Mouse (Mus musculus): ENCODE data around the gene Sema4g. TPM values are rescaled to one million over a fixed set of nuclear protein-coding genes. Genes with fewer than 3 reads are reported as not detected.

The Sema4g gene
- total RNA-seq, 2 experiments from 2014 or later, result not detected

DNA sequence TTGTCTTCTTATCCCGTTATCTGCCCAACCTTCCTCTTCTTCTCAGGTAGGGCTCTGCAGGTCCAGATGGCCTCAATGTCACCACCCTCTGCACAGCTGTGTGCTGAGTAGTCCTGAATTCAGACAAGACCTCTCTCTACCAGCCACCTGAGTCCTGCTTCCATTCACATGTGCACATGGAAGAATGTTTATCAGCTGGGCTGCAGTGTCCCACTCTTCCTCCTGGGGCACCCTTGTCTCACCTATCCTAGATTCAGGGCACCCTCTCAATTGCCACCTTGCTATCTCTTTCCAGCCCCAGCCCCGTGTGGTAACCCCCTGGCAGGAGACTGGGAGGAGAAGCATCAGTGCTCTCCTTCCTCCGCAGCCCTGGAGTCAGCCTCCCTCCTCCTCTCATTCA lies 13.4 kb downstream of the Sema4g start:
- no peak for ATAC-seq (replicated peaks; ENCODE audit: poor library complexity, severe bottlenecking)

DNA sequence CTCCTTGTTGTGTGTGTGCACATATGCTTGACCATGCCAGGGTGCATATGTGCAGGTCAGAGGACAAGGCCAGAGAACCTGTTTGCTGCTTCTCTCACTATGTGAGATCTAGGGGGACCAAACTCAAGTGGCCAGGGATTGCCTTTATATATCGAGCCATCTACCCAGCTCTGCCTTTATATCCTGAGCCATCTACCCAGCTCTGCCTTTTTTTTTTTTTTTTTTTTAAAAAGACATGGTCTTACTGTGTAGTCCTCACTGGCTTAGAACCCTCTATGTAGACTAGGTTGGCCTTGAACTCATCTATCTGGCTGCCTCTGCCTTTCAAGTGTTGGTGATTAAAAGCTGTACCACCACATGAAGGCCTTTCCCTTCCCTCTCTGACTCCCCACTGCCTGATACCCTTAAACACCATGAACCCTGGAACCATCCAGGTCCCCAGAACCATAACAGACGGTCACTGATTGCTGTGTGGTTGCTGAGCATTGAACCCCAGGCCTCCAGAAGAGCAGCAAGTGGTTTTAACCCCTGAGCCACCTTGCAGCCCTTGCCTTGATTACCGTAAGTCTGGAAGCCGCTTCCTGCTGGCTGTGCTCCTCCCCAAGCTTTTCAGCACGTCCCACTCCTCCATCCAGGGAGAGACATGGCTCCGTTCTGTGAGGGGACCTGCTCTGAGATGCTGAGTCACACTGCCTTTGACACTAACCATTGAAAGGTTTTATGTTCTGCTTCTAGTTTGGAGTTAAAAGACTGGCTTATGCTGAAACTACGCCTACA lies 15.0 kb downstream of the Sema4g start:
- ATAC-seq (replicated peaks; ENCODE audit: poor library complexity, severe bottlenecking), result no peak

DNA sequence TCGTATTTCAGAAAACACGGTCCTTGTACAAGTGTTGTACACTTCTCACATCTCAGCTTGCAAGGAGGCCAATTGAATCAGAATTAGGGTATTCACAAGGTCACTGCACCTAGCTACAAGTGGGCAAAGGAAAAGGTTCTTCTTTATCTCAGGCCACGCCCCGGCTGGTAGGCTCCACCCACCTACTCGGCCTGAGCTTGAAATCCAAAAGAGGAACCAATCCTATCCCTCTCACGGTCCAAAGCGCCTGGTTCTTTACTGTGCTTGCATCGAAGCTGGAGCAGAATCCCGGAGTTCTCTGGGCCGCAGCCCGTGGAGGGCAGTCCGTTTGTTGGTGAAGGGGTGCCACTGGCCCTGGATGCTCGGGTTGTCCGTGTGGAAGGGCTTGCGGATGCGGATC lies 16.5 kb downstream of the Sema4g start, which contains the start of gene Twnk:
Gene Twnk (plus strand): TSS at position 220 of the 400 bp plus-strand sequence.
- ATAC-seq (replicated peaks; ENCODE audit: poor library complexity, severe bottlenecking), result peak; percentile 69

DNA sequence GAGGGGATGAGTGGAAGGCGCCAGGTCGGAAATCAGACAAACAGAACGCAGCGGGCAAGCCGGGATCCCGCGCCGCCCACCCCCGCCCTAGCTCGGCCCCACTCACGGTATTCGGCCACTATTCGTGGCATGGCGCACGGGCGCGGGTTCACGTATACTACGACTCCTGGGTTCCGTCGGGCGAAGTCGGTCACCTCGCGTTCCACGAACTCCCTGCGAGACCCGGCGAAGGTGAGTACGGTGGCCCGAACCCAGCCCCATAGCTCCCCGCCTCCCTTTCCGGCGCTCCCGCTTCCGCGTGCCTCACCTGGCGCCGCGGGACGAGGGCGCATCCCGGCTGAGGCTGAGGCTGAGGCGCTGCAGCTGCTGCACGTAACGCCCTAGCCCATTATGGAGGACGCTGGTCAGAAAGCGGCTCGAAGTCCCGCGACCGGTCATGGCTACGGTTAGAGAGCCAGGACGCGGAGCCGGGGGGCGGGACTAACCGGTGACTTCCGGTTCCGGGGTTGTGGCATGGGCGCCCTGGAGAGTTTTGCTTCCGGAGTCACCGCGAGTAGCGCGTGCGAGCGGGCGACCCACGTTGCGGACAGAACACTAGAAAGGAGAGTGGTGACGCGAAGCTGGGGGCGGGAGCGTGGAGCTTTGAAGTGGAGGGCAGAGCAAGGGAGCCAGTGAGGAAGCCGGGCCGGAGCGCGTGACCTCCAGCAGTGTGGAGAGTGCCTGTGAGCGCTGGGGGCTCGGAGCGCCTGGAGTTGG lies 17.2 kb downstream of the Sema4g start, which contains the start of gene Mrpl43:
Gene Mrpl43 (minus strand): TSS at position 486 of the 756 bp plus-strand sequence.
- ATAC-seq (replicated peaks; ENCODE audit: poor library complexity, severe bottlenecking), result peak; percentile 89

DNA sequence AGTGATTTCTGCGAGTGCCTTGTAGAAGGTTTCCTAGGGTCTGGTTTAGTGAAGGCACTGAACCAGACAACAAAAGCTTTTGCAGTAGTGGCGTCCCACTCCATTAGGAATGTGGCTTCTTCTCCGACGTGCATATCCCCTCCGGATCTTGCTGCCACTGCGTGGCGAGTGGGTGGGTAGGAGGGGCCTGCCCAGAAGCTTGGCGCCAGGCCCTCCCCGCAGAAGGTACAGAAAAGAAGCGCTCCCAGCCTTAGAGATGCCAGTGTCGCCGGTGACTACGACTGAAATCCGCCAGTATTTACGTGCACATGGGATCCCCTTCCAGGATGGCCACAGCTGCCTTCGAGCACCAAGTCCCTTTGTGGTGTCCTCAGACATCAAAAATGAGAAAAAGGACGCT lies 18.1 kb downstream of the Sema4g start:
- ATAC-seq (replicated peaks; ENCODE audit: poor library complexity, severe bottlenecking), result no peak

DNA sequence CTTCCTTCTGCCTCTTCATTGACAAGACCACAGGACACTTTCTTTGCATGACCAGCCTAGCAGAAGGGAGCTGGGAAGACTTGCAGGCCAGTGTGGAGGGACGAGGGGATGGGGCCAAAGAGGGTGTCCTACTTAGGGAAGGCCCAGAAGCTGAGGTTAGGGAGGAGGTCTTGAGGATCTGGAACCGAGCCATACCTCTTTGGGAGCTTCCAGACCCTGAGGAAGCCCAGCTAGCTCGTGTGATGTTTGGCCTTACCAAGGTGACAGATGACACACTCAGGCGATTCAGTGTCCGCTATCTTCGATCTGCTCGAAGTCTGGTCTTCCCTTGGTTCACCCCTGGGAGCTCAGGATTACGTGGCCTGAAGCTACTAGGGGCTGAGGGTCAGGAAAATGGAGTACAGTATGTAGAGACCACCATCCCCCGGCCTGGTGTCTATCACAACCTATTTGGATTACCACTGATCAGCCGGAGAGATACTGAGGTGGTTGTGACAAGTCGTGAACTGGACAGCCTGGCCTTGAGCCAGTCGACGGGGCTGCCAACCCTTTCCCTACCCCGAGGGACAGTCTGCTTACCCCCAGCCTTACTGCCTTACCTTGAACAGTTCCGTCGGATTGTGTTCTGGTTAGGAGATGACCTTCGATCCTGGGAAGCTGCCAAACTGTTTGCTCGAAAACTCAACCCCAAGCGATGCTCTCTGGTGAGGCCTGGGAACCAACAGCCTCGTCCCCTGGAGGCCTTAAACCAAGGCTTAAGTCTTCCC lies 18.7 kb downstream of the Sema4g start:
- ATAC-seq (replicated peaks; ENCODE audit: poor library complexity, severe bottlenecking), result no peak

GRCm38 (mm10) chr19:45010646-45011045 lies 21.7 kb downstream of the Sema4g start:
- no peak for ATAC-seq (replicated peaks; ENCODE audit: poor library complexity, severe bottlenecking)

DNA sequence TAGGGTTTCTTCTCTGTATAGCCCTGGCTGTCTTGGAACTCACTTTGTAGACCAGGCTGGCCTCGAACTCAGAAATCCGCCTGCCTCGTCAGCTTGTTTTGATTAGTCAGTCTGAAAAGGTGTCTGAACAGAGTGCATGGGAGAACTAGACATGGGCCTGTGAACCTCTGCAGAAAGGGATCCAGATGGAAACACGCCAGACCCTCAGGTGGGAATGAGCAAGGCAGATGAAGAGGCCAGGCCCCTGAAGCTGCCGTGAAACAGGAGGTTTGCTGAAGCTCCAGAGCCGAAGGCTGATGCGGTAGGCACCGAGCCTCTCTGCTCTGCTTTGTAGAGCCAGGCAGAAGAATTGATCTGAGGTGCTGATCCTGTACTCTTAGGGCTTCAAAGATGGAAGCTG lies 23.3 kb downstream of the Sema4g start:
- no peak for ATAC-seq (replicated peaks; ENCODE audit: poor library complexity, severe bottlenecking)

DNA sequence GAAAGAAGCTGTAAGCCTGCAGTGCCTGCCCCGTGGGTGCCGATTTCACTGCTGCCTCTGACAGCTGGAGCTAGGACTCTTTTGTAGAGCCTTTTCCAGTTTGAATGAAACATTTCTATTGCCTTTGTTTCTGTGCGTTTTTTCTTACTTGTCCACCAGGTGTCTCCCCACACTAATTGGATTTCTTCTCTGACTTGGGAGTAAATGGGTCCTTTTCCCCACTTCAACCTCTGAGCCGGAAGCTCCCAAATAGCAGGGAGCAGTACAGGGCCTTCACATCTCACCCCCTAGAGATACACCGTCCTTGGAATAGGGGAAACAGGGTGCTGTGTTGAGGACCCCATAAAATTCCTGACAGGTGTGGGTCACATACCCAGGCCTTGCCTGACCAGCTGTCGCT lies 23.7 kb downstream of the Sema4g start:
- ATAC-seq (replicated peaks; ENCODE audit: poor library complexity, severe bottlenecking), result no peak

GRCm38 (mm10) chr19:45013581-45014225 lies 24.8 kb downstream of the Sema4g start:
- ATAC-seq (replicated peaks; ENCODE audit: poor library complexity, severe bottlenecking), result no peak

DNA sequence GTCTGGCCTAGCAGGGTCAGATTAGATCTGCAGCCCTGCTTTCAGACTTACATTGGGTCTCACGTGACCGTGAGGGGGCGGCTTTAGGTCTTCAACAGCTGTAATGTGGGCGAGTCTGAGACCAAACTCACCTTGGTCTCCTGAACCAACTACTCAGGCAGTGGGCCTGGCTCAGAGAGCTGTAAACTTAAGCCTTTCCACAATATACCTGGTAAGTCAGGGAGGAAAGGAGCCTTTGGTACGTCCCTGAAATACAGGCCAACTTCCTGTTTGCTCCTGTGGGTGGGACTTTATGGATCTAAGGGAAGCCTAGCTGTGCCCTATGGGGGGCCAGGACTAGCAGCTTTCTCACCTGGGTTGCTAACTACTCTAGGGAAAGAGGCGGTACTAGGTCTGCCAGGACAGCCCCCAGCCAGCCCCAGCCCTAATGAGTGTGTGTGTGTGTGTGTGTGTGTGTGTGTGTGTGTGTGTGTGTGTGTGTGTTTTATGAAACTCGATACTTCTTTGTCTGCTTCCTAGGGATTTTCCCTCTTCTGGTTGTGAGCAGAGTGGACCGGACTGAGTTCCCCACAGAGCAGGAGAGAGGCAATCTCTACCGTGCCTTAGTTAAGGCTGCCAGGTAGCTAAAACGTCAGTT lies 25.6 kb downstream of the Sema4g start, which contains the start of gene Lzts2:
Gene Lzts2 (plus strand): TSS at position 80 of the 637 bp plus-strand sequence.
- peak; percentile 22; the same call in 1 of the 2 replicates for ATAC-seq (replicated peaks; ENCODE audit: poor library complexity, severe bottlenecking)

DNA sequence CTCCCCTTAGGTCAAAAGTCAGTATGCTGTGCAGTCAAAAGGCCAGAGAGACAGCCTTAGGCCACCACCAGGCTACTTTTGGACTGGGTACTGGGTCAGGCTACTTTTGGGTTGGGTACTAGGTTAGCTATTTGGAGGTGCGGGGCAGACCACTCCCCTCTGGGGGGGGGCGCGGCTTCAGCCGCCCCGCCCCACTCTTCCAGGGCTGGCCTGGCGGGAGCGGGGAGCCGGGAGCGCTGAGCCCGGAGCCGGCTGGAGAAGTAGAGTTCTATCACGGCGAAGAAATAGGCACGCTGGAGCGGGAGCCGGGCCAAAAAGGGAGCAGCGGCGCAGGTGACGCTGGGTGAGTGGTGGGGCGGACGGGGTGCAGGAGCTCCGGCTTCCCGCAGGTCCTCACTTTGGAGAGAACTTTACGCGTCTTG lies 26.1 kb downstream of the Sema4g start:
- peak; percentile 14 for ATAC-seq (replicated peaks; ENCODE audit: poor library complexity, severe bottlenecking)

- peak; percentile 16; the same call in 1 of the 2 replicates for ATAC-seq (replicated peaks; ENCODE audit: poor library complexity, severe bottlenecking)
These were observed 26.8 kb downstream of the Sema4g start for GRCm38 (mm10) chr19:45015518-45016281.

DNA sequence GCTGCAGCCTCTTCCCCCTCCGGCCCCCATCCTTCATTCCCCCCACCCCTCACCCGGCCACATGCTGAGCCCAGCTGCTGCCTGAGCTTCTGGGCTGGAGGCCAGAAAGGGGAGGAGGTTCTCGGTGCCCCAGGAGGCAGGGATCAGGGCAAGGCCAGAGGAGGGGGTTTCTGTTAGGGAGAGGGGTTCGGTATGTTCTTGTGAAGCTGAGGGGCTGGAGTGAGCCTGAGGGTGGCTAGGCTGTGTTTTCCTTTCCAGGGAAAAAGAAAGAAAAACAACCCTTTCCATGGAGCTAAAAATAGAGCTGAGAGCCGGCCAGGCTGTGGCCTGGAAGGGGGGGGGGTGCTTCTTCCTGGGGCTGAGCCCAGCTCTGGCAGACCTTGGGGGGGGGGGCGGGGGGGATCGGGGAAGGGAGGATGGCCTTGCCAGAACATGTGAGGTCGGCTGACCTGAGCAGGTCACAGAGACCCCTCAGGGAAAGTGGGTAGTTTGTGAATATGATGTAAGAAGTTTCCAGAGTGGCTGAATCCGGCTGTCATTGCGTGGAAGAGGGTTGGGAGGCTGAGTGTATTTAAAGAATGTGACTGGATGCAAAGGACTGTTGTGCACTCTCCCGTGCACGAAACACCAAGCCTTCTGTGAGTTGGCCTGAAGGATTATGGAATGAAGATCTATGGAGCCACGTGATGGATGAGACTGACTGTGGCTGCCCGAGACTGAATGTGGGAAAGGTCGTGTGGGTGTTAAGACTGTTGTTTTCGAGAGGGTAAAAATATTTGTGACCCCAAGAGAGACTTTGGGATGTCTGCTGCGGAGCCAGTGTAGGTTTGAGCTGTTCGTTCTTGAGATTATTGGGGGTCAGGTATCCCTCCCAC lies 27.7 kb downstream of the Sema4g start:
- ATAC-seq (replicated peaks; ENCODE audit: poor library complexity, severe bottlenecking), result 0 out of 2 replicates have a peak, but pooled peaks have one; percentile 15

- ATAC-seq (replicated peaks; ENCODE audit: poor library complexity, severe bottlenecking), result no peak
These were observed 28.4 kb downstream of the Sema4g start for GRCm38 (mm10) chr19:45017216-45017771.

DNA sequence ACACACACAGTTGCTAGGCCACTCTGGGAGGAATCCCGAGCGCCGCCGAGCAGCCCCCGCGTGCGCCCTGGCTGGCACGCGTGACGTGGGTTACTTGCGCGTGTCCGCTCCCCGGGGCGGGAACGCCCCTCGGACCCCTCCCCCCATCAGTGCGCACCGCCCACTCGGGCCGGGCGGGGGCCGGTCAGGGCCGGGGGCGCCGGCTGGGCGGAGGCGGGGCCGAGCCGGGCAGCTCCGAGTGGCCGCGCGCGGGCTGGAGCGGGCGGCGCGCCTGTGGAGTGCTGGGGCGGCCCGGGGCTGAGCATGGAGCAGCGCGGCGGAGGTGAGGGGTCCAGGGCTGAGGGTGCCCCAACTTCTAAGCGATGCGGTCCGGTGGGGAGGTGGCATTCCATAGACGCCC lies 29.0 kb downstream of the Sema4g start:
- peak; percentile 42 for ATAC-seq (replicated peaks; ENCODE audit: poor library complexity, severe bottlenecking)

DNA sequence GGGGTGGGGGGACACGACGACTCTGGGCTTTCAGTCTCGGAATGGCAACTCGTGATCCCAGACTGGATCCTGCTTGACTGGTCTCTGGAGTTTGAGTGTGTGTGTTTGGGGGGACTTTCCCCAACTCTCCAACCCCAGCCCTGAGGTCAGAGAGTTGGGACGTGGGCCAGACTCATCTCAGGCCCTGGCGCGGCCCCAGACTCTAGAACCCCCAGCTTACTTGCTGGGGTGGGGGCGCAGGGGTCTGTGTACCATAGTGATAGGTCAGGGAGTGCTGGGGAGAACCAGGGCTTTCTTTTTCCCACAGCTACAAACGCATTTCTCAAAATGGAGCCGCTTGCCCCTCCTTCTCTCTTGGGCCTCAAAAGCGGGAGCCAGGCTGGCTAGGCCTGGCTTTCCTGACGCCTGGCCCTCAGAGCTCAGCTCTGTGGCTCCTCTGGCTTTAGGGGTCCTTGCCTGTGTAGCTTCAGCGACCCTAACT lies 29.5 kb downstream of the Sema4g start:
- ATAC-seq (replicated peaks; ENCODE audit: poor library complexity, severe bottlenecking), result no peak

Measured in granulocyte monocyte progenitor cell, adult 5-6 weeks (primary cell).